Mouse (Mus musculus) bone marrow, adult 2 months (tissue): ENCODE measurements around the gene Ddost.

Source experiments
- CTCF ChIP-seq: fragments of 200-500 bp; IDR thresholded peaks from 2 replicates; pipeline ENCODE4 v1.5.1; 2011; ENCODE audit warnings: low read length, control low read depth; ENCODE audit not compliant: control insufficient read depth, insufficient read depth
- POLR2A ChIP-seq: fragments of 200-500 bp; IDR thresholded peaks from 2 replicates; pipeline ENCODE4 v1.6.1; 2011; ENCODE audit warnings: low read depth, mild to moderate bottlenecking, control low read depth, low read length, borderline replicate concordance; ENCODE audit not compliant: control insufficient read depth

DNA sequence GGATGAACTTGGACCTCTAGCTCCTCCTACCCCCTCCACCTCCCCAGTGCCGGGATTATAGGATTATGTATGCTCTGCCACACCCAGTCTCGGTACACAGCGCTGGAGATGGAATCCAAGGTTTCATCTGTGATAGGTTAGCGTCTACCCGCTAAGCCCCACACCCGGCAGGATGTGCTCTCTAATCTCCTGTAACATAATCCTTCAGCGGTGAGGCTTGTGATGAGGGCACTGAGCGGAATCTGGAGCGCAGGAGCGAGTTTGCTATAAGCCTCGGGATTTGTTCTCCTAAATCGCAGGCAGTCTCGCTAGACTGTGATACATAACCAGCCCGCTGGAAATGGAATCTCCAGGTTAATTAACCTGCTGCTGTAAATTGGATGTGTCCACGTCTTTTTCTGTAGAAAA, 25.7 kb downstream of the Ddost start:
- no peak for TF ChIP-seq CTCF
- no peak for TF ChIP-seq POLR2A
